Mouse (Mus musculus) mouse trophoblast stem cell (cell line): Measurements from ENCODE around the gene Smc3.

ENCODE experiments used
- in situ Hi-C, 2 experiments: fragments of 300-500 bp; cut with MseI, MboI; formaldehyde crosslinking; loops; 2 replicates in 1 of 2; 3 replicates in 1 of 2; pipeline ENCODE4 v1.15.1; 2025

Gene Smc3

GRCm38 (mm10) chr19:53599757-53600539 is at the start of gene Smc3:
TSS of gene Smc3 (plus strand) at chr19:53600398.
- in situ Hi-C loops, result no loop called here

GRCm38 (mm10) chr19:53550972-53551371 is 49.2 kb upstream of the Smc3 start:
- in situ Hi-C loops, result no loop called here

GRCm38 (mm10) chr19:53552216-53552786 is 47.9 kb upstream of the Smc3 start:
- in situ Hi-C loops, result no loop called here

- in situ Hi-C loops, result no loop called here
These were observed 47.4 kb upstream of the Smc3 start for GRCm38 (mm10) chr19:53552795-53553194.

GRCm38 (mm10) chr19:53554402-53554801 is 45.8 kb upstream of the Smc3 start:
- in situ Hi-C loops, result no loop called here

- in situ Hi-C loops, result no loop called here
These were observed 45.1 kb upstream of the Smc3 start for GRCm38 (mm10) chr19:53554981-53555616.

GRCm38 (mm10) chr19:53556841-53557240 is 43.4 kb upstream of the Smc3 start:
- in situ Hi-C loops, result no loop called here

GRCm38 (mm10) chr19:53557267-53557936 is 42.8 kb upstream of the Smc3 start:
- in situ Hi-C loops, result no loop called here

GRCm38 (mm10) chr19:53560436-53560835 is 39.8 kb upstream of the Smc3 start:
- in situ Hi-C loops, result no loop called here

GRCm38 (mm10) chr19:53564174-53564573 is 36.0 kb upstream of the Smc3 start:
- in situ Hi-C loops, result no loop called here

GRCm38 (mm10) chr19:53565565-53566277 is 34.5 kb upstream of the Smc3 start:
- in situ Hi-C loops, result no loop called here

GRCm38 (mm10) chr19:53567864-53568263 is 32.3 kb upstream of the Smc3 start:
- in situ Hi-C loops, result no loop called here

- in situ Hi-C loops, result no loop called here
These were observed 31.6 kb upstream of the Smc3 start for GRCm38 (mm10) chr19:53568553-53568952.

- in situ Hi-C loops, result loop anchor here in 1 of 2 experiments (5.0 kb wide), 1 partner anchor 159 kb away; no protein-coding TSS in a partner anchor
These were observed 29.1 kb upstream of the Smc3 start for GRCm38 (mm10) chr19:53571056-53571455.

- in situ Hi-C loops, result loop anchor here in 1 of 2 experiments (5.0 kb wide), 1 partner anchor 159 kb away; no protein-coding TSS in a partner anchor
These were observed 28.4 kb upstream of the Smc3 start for GRCm38 (mm10) chr19:53571501-53572428.

GRCm38 (mm10) chr19:53572607-53573006 is 27.6 kb upstream of the Smc3 start:
- in situ Hi-C loops, result loop anchor here in 1 of 2 experiments (5.0 kb wide), 1 partner anchor 160 kb away; no protein-coding TSS in a partner anchor

- in situ Hi-C loops, result loop anchor here in 1 of 2 experiments (5.0 kb wide), 1 partner anchor 161 kb away; no protein-coding TSS in a partner anchor
These were observed 27.0 kb upstream of the Smc3 start for GRCm38 (mm10) chr19:53573151-53573550.

GRCm38 (mm10) chr19:53574131-53574530 is 26.1 kb upstream of the Smc3 start:
- in situ Hi-C loops, result loop anchor here in 1 of 2 experiments (5.0 kb wide), 1 partner anchor 162 kb away; no protein-coding TSS in a partner anchor

- in situ Hi-C loops, result loop anchor here in 1 of 2 experiments (5.0 kb wide), 1 partner anchor 162 kb away; no protein-coding TSS in a partner anchor
These were observed 25.7 kb upstream of the Smc3 start for GRCm38 (mm10) chr19:53574546-53574945.
